Mouse (Mus musculus) macrophage (primary cell): ENCODE data around the gene Col17a1. TPM values are rescaled to one million over a fixed set of nuclear protein-coding genes. Genes with fewer than 3 reads are reported as not detected.

Experiments
- H3K27ac ChIP-seq: fragments of 350-480 bp; formaldehyde crosslinking; 2 replicates; pipeline ENCODE4 v1.9.0; 2021
- H3K36me3 ChIP-seq: fragments of 350-480 bp; formaldehyde crosslinking; 2 replicates; pipeline ENCODE4 v1.9.0; 2021; ENCODE audit errors: inconsistent target
- H3K4me3 ChIP-seq: fragments of 350-480 bp; formaldehyde crosslinking; 2 replicates; pipeline ENCODE4 v1.9.0; 2021; ENCODE audit errors: inconsistent target
- H3K79me2 ChIP-seq: fragments of 350-480 bp; formaldehyde crosslinking; 2 replicates; pipeline ENCODE4 v1.9.0; 2021; ENCODE audit errors: inconsistent target
- WGBS: methylation state at CpG from one replicate; pipeline ENCODE4 v1.1.7; 2026; ENCODE audit warnings: inconsistent platforms; ENCODE audit not compliant: missing documents; 5-methylcytosine and 5-hydroxymethylcytosine counted together
- polyA plus RNA-seq: library from polyadenylated mRNA; stranded (reverse); fragments of 250-400 nt; gene quantifications from 3 replicates; pipeline ENCODE4 v1.2.4, GENCODE M21; 2018; ENCODE audit warnings: inconsistent platforms

The Col17a1 gene
- polyA plus RNA-seq, 1 experiment from 2014 or later = not detected

- no peak overlapping the region for H3K4me3 ChIP-seq
These were observed 41.3 kb downstream of the Col17a1 start for GRCm38 (mm10) chr19:47650366-47651159.

GRCm38 (mm10) chr19:47649071-47649470 lies 42.8 kb downstream of the Col17a1 start:
- Histone ChIP-seq H3K36me3 (peaks cover 20% of the 10 kb centered on the region), H3K79me2 (no peaks in the 10 kb centered on the region), H3K27ac (no peak overlapping the region), H3K4me3 (no peak overlapping the region)
- 85% methylated on average over 4 of the region's 6 CpGs for WGBS

More at GRCm38 (mm10) chr19:47650366-47651159, 41.3 kb downstream of the Col17a1 start:
- Histone ChIP-seq H3K79me2 (no peaks in the 10 kb centered on the region), H3K27ac (no peak overlapping the region), H3K36me3 (peaks cover 12% of the 10 kb centered on the region)
- 67% methylated on average over 16 of the region's 16 CpGs for WGBS

GRCm38 (mm10) chr19:47646508-47647120 lies 45.3 kb downstream of the Col17a1 start:
- H3K79me2 ChIP-seq = no peaks in the 10 kb centered on the region
- WGBS = 90% methylated on average over 6 of the region's 6 CpGs
- no peak overlapping the region for H3K4me3 ChIP-seq
- H3K36me3 ChIP-seq = peaks cover 37% of the 10 kb centered on the region
- H3K27ac ChIP-seq = no peak overlapping the region

- Histone ChIP-seq H3K27ac (no peak overlapping the region), H3K4me3 (no peak overlapping the region), H3K79me2 (no peaks in the 10 kb centered on the region), H3K36me3 (peaks cover 47% of the 10 kb centered on the region)
- 93% methylated on average over 6 of the region's 6 CpGs for WGBS
These were observed 46.3 kb downstream of the Col17a1 start for GRCm38 (mm10) chr19:47645583-47645982.

- Histone ChIP-seq H3K79me2 (no peaks in the 10 kb centered on the region), H3K36me3 (peaks cover 64% of the 10 kb centered on the region), H3K27ac (no peak overlapping the region), H3K4me3 (no peak overlapping the region)
- WGBS = 82% methylated on average over 2 of the region's 2 CpGs
These were observed 48.0 kb downstream of the Col17a1 start for GRCm38 (mm10) chr19:47643910-47644309.

GRCm38 (mm10) chr19:47635380-47635779 lies 56.5 kb downstream of the Col17a1 start:
- WGBS = 98% methylated on average over 4 of the region's 4 CpGs
- H3K79me2 ChIP-seq = peaks cover 29% of the 10 kb centered on the region; the same call in 1 of the 2 replicates
- no peak overlapping the region for H3K4me3 ChIP-seq
- peaks cover 44% of the 10 kb centered on the region for H3K36me3 ChIP-seq
- no peak overlapping the region for H3K27ac ChIP-seq

GRCm38 (mm10) chr19:47631799-47632198 lies 60.1 kb downstream of the Col17a1 start:
- peaks cover 63% of the 10 kb centered on the region; the same call in 1 of the 2 replicates for H3K79me2 ChIP-seq
- H3K27ac ChIP-seq = no peak overlapping the region
- H3K36me3 ChIP-seq = peaks cover 20% of the 10 kb centered on the region; the same call in 1 of the 2 replicates
- WGBS = 84% methylated on average over 5 of the region's 5 CpGs
- no peak overlapping the region for H3K4me3 ChIP-seq

- Histone ChIP-seq H3K36me3 (peaks cover 30% of the 10 kb centered on the region), H3K4me3 (no peak overlapping the region), H3K27ac (no peak overlapping the region), H3K79me2 (peaks cover 69% of the 10 kb centered on the region; the same call in 1 of the 2 replicates)
- 94% methylated on average over 5 of the region's 5 CpGs for whole genome bisulfite sequencing
These were observed 61.5 kb downstream of the Col17a1 start for GRCm38 (mm10) chr19:47630381-47630780.

- Histone ChIP-seq H3K27ac (no peak overlapping the region), H3K79me2 (peaks cover 69% of the 10 kb centered on the region; the same call in 1 of the 2 replicates), H3K36me3 (peaks cover 44% of the 10 kb centered on the region), H3K4me3 (no peak overlapping the region)
- 96% methylated on average over 5 of the region's 5 CpGs for WGBS
These were observed 62.8 kb downstream of the Col17a1 start for GRCm38 (mm10) chr19:47629068-47629467.

- H3K4me3 ChIP-seq = no peak overlapping the region
- WGBS = 93% methylated on average over 10 of the region's 10 CpGs
- H3K79me2 ChIP-seq = peaks cover 60% of the 10 kb centered on the region; the same call in 1 of the 2 replicates
- peaks cover 56% of the 10 kb centered on the region for H3K36me3 ChIP-seq
- H3K27ac ChIP-seq = no peak overlapping the region
These were observed 64.4 kb downstream of the Col17a1 start for GRCm38 (mm10) chr19:47627450-47627849.

- no peak overlapping the region for H3K4me3 ChIP-seq
- H3K36me3 ChIP-seq = peaks cover 51% of the 10 kb centered on the region
- 96% methylated on average over 10 of the region's 10 CpGs for WGBS
- H3K79me2 ChIP-seq = peaks cover 37% of the 10 kb centered on the region; the same call in 1 of the 2 replicates
- H3K27ac ChIP-seq = no peak overlapping the region
These were observed 66.8 kb downstream of the Col17a1 start for GRCm38 (mm10) chr19:47624940-47625711.

GRCm38 (mm10) chr19:47621478-47621877 lies 70.4 kb downstream of the Col17a1 start:
- H3K27ac ChIP-seq = no peak overlapping the region
- H3K4me3 ChIP-seq = no peak overlapping the region
- peaks cover 3% of the 10 kb centered on the region; the same call in 1 of the 2 replicates for H3K79me2 ChIP-seq
- peaks cover 61% of the 10 kb centered on the region for H3K36me3 ChIP-seq
- 40% methylated on average over 8 of the region's 8 CpGs for WGBS

- no peak overlapping the region for H3K27ac ChIP-seq
- H3K4me3 ChIP-seq = no peak overlapping the region
- H3K79me2 ChIP-seq = peaks cover 54% of the 10 kb centered on the region
- WGBS = 52% methylated on average over 6 of the region's 7 CpGs
- H3K36me3 ChIP-seq = peaks cover 66% of the 10 kb centered on the region
These were observed 78.5 kb downstream of the Col17a1 start for GRCm38 (mm10) chr19:47613442-47613841.

- WGBS = 66% methylated on average over 3 of the region's 3 CpGs
- H3K27ac ChIP-seq = no peak overlapping the region
- H3K36me3 ChIP-seq = peaks cover 24% of the 10 kb centered on the region; the same call in 1 of the 2 replicates
- H3K4me3 ChIP-seq = no peak overlapping the region
- peaks cover 97% of the 10 kb centered on the region for H3K79me2 ChIP-seq
These were observed 83.4 kb downstream of the Col17a1 start for GRCm38 (mm10) chr19:47608513-47608912.
